Mouse (Mus musculus) layer of hippocampus, adult 9-11 months (tissue): Measurements from ENCODE around the gene Nsun2.
A peak's percentile ranks its signal among the peaks of the same experiment; 100 is the strongest.

ENCODE experiments used
- DNase-seq: peaks from one replicate; pipeline ENCODE4 v3.0.0; 2022

Gene Nsun2

DNA sequence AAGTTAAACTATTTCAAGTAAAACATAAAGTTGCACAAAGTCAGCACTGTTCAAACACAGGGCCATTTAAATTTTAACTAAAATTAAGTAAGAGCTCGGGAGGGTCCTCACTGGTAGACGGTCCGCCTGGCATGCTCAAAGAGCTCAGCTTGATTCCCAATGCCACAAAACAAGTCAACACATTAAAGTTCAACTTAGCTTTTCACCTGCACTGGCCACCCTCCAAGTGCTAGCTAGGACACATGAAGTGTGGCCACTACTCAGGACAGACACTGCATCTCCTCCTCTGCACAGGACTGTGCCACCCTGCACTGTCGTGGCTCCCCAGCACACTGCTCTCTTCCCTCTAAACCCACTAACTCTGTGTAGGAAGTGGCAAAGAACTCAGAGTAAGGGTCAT lies 7.7 kb upstream of the Nsun2 start:
- no peak for DNase-seq

DNA sequence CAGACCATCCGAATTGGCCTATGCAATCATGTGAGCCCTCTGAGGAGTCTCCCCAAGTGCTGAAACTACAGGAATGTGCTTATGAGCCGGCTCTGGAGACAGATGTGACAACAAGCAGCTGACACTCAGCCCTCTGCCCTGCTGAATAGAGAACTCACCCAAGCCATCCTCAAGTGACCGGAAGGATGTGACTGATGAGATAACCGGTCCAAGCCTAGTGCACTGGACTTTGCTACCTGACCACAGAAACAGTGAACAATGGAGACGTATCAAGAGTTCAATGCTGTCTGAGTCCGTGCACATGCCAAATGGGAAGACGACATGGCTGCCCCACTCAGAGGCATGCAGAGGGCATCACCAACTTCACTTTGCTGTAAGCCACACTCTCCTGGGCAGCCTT lies 5.0 kb upstream of the Nsun2 start:
- DNase-seq: no peak

DNA sequence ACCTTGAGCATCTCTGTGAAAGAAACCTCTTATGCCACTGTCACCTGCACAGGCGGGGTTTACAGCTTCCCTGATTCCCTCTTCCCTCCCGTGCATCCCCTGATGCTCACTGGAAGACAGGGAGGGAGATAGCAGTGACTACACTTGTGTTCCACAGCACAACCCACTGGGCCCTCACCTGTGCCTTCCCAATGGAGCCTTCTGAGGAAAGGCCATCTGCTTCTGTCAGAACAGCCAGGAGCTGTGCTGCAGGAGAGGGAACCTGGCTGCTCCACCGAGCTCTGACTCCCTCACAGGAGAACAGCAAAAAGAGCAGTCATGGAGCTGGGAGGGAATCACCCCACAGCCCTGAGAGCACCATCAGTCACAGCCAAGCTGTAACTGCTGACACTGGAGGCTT lies 3.4 kb upstream of the Nsun2 start:
- no peak for DNase-seq

DNA sequence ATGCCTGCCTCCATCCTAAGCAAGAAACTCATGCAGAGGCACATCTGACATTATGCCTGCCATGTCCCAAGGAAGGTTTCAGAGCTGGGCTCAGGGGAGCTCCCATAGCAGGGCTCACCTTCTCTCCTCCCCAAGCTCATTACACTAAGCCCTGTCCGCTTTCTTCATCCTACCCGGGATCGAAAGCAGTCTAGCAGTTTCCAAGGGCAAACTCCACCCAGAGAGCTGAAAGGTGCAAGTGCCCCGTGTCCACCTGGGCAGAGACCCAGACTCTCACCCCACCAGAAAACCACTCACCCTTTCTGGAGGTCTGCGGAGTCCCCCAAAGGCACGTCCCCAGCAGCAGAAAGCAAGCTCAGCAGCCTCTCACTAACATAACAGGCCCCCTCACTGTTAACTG lies 2.6 kb upstream of the Nsun2 start:
- DNase-seq: no peak

DNA sequence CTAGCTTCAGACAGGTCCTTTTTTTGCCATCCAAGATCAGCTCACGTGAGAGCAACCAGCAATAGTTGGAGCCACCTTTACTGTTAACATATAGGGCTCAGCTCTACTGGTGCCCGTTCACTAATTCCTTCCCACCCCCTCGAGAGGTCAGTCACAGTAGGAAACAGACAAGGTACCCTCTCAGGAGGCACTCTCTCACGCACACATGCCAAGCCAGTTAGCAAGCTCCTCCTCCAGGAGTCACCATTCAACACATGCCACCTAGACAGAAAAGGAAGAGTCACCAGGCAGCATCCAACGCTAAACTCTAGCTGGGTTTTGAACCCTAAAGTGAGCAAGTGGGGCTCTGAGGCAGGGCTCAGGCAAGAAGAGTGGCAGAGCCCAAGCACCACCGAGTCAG lies 2.1 kb upstream of the Nsun2 start:
- DNase-seq: no peak

DNA sequence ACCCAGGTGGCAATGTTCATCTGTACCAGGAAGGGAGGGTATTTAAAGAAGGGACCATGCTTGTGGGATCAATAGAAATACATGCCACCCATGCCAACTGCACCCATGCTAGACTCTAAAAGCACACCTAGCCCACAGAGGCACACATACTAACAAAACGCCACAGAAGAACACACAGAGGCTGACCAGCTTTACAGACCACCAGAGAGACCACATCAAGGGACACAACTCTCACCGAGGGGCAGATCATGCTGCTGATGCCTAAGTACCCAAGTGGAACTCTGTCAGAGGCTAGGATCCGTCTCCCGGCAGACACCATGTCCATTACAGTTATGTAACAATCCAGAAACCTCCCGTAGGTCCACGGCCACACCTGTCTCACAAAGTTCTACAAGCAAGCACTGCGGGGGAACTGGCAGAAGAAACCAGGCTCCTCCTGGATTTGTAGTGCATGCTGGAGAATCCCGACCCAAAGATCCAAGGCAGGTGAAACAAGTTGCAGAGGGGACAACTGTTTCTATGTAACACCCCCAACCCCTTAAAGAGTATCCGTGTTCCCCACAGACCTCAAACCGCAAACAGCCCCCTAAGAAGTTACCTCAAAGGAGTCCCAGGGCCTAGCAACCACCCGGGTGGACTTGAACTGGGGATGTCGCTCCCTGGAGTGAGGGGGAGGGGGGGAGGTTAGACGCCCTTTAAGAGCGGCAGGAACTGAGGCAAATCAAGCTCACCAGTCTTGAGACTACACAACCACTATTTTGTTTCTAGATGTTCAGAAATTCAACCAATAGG lies 1.2 kb upstream of the Nsun2 start:
- no peak for DNase-seq

DNA sequence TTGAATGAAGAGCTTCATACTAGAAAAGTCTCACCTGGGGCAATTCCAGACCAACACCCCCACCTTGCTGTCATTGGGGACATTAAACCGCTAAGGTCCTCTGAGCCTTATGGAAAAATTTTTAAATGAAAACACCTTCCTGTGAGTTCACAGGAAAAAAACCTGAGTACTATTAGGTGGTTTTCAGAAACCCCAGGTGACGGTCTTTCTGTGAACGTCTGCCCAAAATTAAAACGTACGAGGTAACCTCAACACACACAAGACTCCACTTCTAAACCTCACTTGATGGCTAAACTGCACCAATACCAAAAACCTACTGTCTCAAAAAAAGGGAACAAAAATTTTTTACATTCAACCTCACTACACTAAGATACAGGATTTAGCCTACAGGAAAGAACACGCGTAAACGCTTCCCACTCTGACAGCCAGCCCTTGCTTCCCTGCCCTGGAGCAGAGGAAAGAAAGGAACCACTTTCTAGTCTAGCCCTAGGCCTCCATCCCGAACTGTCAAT lies 597 bp upstream of the Nsun2 start:
- no peak for DNase-seq

DNA sequence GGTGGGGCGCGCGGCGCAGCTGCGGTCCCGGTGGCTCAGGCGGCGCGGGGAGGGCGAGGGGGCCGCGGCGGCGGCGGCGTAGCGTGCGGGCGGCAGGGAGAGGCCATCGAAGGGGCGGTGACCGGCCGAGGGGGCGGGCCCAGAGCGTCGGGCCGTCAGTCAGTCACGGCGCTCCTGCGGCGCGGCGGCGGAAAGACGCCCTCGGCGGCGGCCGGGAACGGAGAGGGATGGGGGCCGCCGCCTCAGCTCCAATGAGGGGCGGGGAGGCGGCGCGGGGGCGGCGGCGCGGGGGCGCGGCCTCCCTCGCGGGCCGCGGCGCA lies 748 bp downstream of the Nsun2 start, which contains the start of gene Tent4a:
Tent4a (minus strand) TSS at position 284 of the 320 bp plus-strand sequence.
- DNase-seq: no peak

DNA sequence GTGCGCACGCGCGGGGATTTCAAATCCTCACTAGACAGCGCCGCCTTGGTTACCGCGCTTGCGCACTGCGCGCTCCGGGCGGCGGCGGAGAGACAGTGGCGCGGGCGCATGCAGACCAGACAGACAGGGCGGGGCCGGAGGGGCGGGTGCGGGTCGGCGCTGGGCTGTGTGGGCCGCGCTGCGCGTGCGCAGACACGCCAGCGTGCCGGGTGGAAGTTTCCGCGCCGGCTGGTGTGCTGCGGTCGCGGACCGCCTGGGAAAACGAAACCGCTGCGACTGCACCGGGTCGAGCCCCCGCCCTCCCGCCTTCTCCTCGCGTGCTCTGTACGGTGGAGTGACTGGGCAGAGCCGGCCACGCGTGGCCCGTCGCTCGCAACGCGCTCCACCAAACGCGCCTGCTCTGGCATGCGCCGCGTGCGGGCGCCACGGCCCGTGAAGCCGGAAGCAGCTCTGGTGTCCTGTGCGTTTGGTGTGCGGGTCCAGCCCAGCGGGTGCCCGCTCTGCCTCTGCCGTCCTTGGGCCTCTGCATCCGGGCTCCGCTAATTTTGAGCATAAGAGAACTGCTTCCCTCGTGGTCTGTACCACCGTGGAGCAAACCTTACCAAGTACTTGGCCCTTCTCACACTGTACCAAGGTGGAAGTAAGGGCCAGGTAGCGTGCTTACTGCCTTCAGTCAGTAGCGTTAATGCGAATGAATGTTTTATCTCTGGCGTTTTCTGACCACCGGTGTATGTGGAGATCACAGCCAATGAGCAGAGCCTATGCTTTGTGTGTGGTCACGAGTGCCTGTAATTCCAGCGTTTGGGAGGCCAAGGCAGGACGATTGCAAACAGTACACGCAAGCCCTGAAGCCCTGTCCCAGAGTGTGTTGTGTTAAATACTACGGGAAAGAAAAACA lies 1.4 kb downstream of the Nsun2 start:
- peak; percentile 99 for DNase-seq

DNA sequence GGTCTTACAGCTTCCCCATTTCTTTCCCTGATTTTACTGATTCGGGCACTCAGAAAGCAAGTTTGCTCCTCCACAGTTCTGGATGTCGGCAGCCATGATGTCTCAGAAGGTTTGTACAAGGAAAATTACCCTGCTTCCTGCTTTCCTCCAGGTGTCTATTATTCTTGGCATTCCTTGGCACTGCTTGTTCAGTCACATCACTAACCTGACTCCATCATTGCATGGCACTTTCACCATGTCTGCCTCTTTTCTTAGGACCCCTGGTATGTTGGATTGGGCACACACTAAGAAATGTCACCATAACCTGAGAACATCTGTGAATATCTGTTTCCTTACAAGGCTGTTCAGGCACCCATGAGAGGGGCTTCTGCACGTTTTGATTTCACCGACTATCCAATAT lies 2.5 kb downstream of the Nsun2 start:
- no peak for DNase-seq

DNA sequence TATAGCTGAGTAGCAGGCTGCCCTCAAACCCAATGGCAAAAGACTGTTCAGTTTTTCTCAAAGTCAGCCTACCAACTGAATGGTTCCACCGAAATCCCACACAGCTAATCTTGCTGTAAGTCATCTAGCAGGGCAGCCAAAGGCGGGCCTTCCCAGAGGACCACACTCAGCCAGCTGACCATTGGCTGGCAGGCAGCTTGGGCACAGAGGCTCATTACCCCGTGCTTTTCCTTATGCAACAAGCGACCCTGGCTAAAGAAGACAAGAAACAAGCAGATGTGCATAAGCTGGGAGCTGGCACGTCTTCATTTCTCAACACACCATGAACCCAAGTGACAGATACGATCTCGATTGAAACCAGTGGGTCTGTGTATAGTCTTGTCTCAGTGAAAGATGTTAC lies 3.8 kb downstream of the Nsun2 start:
- no peak for DNase-seq

DNA sequence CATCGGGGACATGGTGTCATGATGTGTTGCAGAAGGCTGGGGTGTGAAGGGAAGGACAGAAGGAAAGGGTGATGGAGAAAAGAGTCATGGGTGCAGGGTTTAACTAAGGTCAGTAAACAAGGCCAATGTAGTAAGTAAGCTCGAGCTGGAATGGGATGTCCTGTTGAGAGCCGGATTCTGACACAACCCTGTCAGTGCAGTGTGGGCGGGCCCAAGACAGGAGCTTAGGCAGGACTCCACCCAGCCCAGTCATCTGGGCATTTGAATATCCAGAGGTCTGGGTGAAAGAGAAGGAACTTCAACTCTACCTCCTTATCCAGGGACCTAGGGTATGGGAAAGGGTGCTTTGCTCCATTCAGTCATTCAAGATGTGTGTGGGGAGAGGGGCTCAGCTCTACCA lies 4.8 kb downstream of the Nsun2 start:
- DNase-seq: no peak

DNA sequence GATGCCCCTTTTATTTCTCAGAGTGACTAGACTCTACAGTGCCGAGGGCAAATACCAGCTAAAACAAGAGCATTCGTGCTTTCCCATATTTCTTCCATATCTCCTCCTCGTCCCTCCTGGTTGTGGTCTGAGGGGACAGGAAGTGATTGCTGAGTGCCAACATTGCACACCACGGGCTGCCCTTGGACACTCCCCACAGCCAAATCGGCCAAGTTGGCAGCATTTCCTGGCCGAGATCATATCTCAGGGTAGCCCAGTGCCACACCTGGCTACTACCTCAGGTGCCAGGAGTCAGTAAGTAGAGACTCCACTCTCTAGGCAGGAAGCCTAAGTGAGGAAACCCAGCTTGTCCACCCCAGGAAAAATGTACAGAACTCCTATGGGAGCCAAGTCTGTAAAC lies 7.7 kb downstream of the Nsun2 start:
- DNase-seq: no peak

DNA sequence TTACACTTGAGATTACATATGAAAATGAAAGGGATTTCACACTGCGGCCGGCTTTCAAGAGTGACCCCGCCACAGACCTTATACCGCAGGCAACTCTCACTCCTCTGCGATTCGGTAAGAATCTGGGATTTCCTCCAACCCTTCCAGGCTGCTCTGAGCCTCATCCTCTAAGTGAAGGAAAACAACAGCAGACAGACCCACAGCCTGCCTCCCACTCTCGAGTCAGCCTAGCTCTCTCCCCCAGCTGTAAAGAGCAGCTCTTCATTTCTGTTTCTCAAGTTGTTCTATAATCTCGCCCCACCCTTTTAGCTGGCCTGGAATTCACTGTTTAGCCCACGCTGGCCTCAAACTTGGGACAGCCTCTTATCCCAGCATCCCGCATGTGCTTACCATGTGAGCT lies 8.2 kb downstream of the Nsun2 start:
- DNase-seq: peak; percentile 74

DNA sequence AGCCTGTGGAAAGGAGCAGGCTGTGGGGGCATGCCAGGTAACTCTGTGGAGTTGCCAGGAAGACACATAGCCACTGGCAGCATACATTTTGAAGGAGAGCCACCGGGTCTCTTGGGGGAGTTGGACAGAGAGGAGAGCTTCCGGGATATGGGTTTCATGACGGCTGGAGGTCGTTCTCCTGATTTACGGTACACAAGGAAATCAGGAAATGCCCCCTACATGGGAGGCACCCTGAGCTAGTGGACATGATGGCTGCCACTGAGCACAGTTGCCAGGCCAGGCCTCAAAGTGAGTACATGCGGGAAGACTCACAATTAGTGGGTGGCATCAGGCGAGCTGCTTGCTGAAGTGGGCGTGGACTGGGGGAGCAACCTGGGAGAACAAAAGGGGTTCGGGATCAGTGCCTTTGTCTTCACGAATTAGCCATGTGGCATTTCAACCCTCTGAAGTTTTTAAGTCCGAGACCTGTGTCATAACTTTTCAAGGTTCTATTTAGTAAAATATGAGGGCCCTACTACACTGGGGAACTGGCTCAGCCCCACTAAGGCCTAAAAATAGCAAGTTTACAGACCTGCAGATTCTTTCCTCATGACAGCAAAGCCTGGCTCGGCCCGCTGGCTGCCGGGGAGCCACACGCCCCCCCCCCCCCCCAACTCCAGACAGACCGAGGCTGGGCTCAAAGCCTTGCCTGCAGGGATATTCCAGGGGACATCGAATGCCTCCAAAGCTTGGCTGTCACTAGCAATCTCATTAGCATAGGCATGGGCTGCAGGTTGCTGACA lies 9.2 kb downstream of the Nsun2 start:
- no peak for DNase-seq

DNA sequence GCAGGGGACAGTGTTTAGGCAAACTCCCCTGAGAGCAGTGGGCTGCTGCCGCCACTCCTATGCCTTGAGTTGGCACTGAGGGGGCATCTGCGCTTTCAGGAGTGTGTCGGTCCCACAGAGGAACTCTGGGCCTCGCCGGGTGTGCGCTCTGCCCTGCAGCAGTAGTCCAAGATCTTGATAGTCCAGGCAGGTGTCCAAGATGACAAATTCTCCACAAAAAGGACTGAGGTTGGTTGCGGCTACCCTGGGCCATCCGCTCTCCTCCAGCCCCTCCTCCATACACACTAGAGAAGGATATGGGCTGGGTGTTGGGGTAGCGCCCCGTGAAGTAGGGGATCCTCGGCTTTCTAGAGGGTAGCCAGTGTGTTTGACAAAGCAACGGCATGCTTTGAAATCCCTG lies 10.0 kb downstream of the Nsun2 start:
- no peak for DNase-seq

DNA sequence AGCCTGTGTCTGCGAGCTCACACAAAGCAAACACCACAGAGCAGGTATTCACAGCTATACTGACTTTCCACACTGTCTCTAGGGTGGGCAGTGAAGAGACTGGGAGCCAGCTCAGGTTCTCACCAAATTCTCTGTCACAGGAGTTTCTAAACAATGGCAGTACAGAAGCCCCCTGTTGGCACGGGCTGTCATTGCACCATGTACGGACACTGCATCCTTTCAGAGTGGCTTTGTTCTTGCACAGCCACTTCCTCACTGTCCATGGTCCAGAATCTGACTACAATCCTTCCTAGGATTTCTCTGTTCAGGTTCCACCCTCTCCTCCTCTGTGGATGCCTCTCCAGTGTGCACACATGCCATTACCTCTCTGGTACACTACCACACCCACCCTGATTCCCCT lies 11.5 kb downstream of the Nsun2 start:
- DNase-seq: no peak

DNA sequence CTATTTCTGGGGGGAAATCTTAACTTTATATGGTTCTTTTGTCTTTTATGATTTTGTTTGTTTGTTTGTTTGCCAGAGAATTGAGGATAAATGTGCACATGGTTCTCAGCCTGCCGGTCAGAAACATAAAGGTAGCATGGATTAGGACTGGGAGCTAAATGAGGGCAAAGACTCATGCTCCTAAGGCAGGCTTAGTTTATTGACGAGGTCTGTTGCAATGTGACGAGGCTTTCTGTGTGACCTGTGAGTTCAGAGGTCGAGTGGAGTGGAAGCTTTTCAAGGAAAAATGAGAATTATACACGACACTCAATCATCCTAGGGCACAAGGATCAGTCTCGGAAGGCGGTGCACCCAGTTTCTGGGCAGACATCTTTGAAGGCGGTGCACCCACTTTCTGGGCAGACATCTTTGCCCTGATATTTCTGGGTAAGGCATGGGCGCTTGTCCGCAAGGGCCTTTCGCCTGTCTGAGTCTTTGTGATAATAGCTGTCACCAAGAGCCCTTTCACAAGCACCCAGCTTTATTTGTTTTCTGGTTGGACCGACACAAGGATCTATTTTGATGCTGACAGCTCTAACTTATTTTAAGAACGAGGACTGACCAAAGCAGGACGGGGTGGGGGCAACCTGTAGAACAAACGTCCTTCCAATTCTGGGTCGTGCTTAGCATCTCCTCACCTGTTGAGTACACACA lies 14.1 kb downstream of the Nsun2 start:
- DNase-seq: no peak

DNA sequence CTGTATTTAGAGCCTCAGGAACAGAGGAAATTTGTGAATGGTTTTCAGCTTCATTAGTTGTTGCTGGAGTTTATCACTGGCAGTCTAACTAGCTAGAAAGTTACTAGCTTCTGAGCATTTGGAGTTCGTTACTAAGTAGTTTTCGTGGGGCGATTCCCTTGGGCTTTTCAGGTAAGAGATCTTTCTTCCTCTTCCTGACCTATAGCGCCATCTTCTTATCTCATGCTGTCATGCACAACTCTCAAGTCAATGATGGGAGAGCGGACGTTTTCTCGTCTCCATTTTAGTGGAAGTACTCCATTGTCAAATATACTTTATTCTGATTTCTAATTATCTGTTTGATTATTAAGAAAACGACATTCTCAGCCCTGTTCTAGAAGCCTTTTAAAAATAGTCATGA lies 16.4 kb downstream of the Nsun2 start:
- no peak for DNase-seq

DNA sequence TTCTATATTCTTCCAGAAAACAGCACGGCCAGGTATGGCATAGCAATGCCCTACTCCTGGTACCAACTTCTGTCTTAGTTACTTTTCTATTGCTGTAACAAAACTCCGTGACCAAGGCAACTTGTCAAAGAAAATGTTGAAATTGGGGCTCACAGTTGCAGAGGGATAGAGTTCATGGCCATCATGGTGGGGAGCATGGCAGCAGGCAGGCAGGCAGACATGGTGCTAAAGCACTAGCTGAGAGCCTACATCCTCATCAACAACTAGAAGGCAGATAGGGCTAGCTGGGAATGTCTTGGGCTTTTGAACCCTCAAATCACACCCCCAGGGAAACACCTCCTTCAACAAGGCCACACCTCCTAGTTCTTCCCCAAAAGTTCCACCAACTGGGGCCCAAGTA lies 17.3 kb downstream of the Nsun2 start:
- DNase-seq: no peak

DNA sequence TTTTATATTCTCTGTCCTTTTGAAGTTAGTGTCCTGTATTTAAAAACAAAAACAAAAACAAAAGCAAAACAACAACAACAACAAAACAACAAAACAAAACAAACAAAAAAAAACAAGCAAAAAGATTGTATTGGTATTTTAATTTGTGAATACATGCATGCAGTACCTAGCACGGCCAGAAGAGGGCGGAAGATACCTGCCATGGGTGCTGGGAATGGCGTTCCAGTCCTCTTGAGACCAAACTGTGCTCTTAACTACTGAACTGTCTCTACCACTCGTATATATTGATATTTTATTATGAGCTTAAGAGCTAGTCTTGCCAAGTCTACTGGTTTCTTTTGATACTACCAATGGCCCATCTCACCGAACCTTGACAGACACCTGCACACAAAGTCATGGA lies 19.5 kb downstream of the Nsun2 start:
- no peak for DNase-seq

DNA sequence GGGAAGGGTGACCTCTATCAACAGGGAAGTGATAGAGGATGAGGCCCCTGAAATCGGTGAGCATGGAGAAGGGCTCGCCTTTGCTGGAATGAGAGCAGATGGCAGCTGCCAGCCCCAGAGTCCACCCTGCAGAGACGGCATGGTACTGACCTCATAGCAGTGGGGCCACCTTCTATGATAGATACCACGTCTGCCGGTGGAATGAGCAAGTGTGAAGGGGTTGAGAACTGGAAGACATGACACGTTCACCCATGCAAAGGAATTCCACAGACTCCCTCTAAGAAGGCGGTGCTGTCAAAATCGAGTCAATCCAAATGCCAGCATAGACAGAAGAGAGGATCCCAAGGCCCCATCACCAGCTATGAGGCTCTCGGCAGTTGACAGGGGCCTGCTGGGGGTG lies 20.7 kb downstream of the Nsun2 start:
- no peak for DNase-seq

DNA sequence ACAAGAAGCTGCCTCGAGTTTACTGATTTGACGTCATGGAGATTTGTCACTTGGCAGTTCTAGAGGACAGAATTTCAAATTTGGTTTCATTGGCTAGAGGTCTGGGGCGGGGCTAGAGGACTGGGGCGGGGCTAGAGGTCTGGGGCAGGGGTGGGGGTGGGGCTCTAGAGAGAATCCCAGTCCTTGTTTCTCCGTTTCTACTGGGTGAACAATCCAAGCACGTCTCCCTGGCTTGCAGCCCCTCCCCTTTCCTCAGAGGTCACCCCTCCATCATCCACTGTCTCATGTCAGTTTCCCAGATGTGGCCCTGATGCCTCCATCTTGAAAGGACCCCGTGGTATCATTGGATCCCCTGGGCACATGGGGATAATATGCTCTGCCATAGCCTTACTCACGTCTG lies 21.5 kb downstream of the Nsun2 start:
- DNase-seq: no peak
